Mouse (Mus musculus) heart, embryonic 10.5 days (tissue): Measurements from ENCODE around the gene Fam19a2. TPM values are rescaled to one million over a fixed set of nuclear protein-coding genes. Genes with fewer than 3 reads are reported as not detected.

Experiments used
- DNase-seq: peaks from one replicate; pipeline ENCODE4 v3.0.0-alpha.2; 2017; ENCODE audit warnings: low spot score
- H3K27ac ChIP-seq: fragments of 300-500 bp; sonication (generic); 2 replicates; pipeline ENCODE4 v1.5.1; 2016; ENCODE audit warnings: mild to moderate bottlenecking
- H3K27me3 ChIP-seq: fragments of 300-500 bp; sonication (generic); 2 replicates; pipeline ENCODE4 v1.6.1; 2016; ENCODE audit warnings: mild to moderate bottlenecking; ENCODE audit not compliant: poor library complexity, insufficient read depth, severe bottlenecking
- H3K36me3 ChIP-seq: fragments of 300-500 bp; sonication (generic); 2 replicates; pipeline ENCODE4 v1.6.1; 2016; ENCODE audit warnings: mild to moderate bottlenecking, moderate library complexity
- H3K4me1 ChIP-seq: fragments of 300-500 bp; sonication (generic); 2 replicates; pipeline ENCODE4 v1.6.1; 2016; ENCODE audit warnings: mild to moderate bottlenecking
- H3K4me3 ChIP-seq: fragments of 300-500 bp; sonication (generic); 2 replicates; pipeline ENCODE4 v1.5.1; 2016; ENCODE audit warnings: mild to moderate bottlenecking, moderate library complexity
- H3K9me3 ChIP-seq: fragments of 300-500 bp; sonication (generic); 2 replicates; pipeline ENCODE4 v1.6.1; 2016; ENCODE audit warnings: mild to moderate bottlenecking, moderate library complexity
- WGBS: fragments of 180-500 bp; shearing (Covaris S2); methylation state at CpG from one replicate; pipeline ENCODE4 v1.1.7; 2016; 5-methylcytosine and 5-hydroxymethylcytosine counted together
- polyA plus RNA-seq: library from polyadenylated mRNA; unstranded; fragments of >200 nt; fragmentation: Nextera tagmentation; extraction: Ambion mirVana; gene quantifications from 2 replicates; pipeline ENCODE4 v1.2.1, GENCODE M21; 2016

The Fam19a2 gene
- polyA plus RNA-seq, 1 experiment from 2014 or later, result 0.72 TPM

DNA sequence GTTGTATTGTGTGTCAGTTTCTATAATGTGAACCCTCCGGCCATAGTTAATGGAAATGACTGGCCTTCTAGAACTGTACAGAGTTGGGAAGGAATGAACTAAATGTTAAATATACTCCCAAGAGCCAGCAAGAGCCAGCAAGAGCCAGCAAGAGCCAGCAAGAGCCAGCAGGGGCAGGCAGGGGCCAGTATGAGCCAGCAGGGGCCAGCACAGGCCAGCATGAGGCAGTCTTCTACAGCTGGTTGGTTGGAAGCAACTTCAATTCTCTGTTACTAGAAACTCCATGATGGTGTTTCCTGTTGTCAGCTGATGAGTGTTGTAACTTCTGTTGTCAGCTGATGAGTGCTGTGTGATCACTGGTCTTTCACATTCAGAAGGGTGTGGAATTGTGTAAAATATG lies 151.2 kb downstream of the Fam19a2 start:
- Histone ChIP-seq H3K9me3 (no peaks in the 10 kb centered on the region), H3K27ac (no peak overlapping the region), H3K4me3 (no peak overlapping the region), H3K36me3 (no peaks in the 10 kb centered on the region), H3K27me3 (no peaks in the 10 kb centered on the region), H3K4me1 (no peaks in the 10 kb centered on the region)
- WGBS, result 77% methylated on average over 1 of the region's 1 CpGs
- DNase-seq, result no peak

DNA sequence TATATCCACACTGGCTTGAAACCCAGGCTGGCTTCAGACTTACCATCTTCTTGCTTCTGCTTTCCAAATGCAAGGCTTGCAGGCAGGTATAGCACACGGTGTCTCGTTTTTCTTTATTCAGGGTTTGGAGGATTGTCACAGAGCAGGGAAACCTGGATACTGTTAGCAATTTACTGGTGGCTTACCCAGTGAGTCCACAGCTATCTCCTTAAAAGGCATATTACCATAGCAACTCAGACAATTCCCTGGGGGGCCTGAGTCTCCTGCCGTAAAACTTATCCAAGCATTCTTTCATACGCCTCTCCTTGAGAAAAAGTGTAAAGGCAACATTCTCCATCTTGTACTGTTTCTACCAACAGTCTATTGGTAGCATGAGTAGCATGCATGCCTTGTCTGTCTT lies 152.2 kb downstream of the Fam19a2 start:
- no peak for DNase-seq
- no peaks in the 10 kb centered on the region for H3K36me3 ChIP-seq
- H3K4me3 ChIP-seq, result no peak overlapping the region

DNA sequence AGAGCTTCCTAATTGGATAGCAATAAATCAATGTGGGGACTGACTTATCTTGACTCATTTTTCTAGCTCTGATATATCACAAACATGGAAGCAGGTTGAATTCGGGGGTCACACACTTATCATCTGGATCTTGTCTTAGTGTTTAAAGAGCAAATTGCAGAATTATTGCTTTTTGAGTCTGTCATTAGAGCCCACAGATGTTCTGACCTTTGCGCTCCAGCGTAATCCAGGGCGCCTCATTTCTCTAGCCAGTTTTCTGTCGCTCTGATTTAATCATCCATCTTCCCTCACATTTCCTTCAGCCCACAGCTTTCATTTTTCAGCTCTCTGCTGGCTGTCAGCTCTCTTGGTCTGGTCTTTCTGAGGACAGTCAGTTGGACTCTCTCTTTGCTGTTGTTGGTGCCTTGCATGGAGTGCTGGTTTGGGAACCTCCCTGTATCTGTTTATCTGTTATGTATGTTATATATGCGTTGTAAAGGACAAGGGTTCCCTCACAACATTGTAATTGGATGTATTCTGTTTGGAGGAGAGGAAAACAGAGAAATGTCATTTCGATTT lies 154.9 kb downstream of the Fam19a2 start:
- 73% methylated on average over 7 of the region's 7 CpGs for WGBS
- Histone ChIP-seq H3K4me1 (no peaks in the 10 kb centered on the region), H3K27ac (no peak overlapping the region), H3K27me3 (no peaks in the 10 kb centered on the region), H3K9me3 (no peaks in the 10 kb centered on the region), H3K36me3 (no peaks in the 10 kb centered on the region), H3K4me3 (no peak overlapping the region)
- DNase-seq, result no peak

More for the DNA sequence above, 152.2 kb downstream of the Fam19a2 start:
- WGBS, result 75% methylated on average over 4 of the region's 4 CpGs
- no peaks in the 10 kb centered on the region for H3K27me3 ChIP-seq
- H3K9me3 ChIP-seq, result no peaks in the 10 kb centered on the region
- no peaks in the 10 kb centered on the region for H3K4me1 ChIP-seq
- no peak overlapping the region for H3K27ac ChIP-seq

DNA sequence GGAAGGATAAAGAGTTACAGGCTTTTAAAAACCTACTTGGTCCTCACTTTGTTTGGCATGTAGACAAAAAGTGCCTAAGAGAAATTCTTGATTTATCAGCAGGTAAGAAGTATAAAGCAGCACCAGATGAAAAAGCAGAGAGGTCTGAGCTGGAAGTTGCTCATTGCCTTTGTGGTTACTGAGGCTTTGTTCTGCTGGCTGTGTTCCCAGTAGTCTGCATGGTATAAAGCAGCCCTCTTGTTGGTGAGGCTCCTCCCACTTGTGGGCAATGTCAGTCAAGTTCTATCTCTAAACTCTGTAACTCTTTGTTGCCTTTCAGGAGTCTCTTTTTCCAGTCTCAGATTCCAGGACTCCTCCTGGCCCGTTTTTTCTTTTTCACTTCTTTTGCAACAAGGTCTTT lies 156.5 kb downstream of the Fam19a2 start:
- DNase-seq, result no peak
- no peaks in the 10 kb centered on the region for H3K4me1 ChIP-seq

DNA sequence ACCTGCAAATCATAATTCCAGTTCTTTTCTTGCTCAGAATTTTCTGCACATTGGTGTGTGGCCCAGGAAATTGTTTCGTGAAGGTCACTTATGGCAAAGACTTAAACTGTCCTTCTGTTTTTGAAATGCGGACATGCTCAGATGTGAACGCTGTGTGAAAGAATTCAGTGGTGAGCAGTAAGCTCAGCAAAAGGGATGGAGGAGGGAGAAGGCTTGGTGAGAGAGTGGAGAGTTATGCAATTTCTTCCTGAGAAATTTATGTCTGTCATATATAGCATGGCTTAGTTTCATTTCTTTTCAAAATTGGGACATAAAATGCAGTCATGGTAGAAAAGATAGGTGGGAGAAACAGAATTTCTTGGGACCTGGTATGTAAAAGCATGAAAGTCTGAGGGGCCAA lies 160.7 kb downstream of the Fam19a2 start:
- 85% methylated on average over 3 of the region's 3 CpGs for WGBS
- no peaks in the 10 kb centered on the region for H3K36me3 ChIP-seq
- H3K4me1 ChIP-seq, result no peaks in the 10 kb centered on the region
- no peaks in the 10 kb centered on the region for H3K9me3 ChIP-seq
- no peak overlapping the region for H3K27ac ChIP-seq
- H3K4me3 ChIP-seq, result no peak overlapping the region
- no peaks in the 10 kb centered on the region for H3K27me3 ChIP-seq
- no peak for DNase-seq

More for the DNA sequence above, 156.5 kb downstream of the Fam19a2 start:
- WGBS, result 72% methylated on average over 1 of the region's 1 CpGs
- Histone ChIP-seq H3K4me3 (no peak overlapping the region), H3K36me3 (no peaks in the 10 kb centered on the region), H3K27me3 (no peaks in the 10 kb centered on the region), H3K9me3 (no peaks in the 10 kb centered on the region), H3K27ac (no peak overlapping the region)

DNA sequence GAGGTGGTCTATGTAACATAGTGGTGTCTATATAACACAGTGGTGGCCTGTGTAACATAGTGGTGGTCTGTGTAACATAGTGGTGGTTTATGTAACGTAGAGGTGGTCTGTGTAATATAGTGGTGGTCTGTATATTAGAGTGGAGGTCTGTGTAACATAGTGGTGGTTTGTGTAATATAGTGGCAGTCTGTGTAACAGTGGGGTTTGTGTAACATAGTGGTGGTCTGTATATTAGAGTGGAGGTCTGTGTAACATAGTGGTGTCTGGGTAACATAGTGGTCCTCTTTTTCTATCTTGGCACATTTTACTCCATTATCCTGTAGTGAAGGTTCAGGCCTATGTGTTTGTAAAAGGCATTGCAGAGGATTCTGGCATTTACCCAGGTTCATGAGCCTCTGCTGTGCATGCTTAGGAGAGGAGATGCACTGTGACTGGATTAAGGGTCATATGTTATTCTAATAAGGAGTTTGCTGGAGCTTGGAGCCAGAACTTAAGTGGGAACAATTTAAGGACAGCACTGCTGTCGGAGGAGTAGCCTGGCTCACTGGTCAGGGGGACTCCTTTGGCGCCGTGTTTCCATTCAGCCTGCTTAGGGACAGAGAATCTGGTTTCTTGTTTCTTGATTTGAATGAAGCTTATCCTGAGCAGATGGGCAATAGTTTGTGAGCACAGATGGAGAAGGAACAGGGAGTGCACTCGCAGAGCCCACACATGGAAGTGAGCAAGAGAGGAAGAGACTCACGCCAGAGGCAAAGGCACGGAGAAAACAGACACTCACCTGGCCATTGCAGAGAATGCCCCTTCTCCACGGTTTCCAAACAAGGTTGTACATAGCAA lies 162.9 kb downstream of the Fam19a2 start:
- Histone ChIP-seq H3K27me3 (no peaks in the 10 kb centered on the region), H3K36me3 (no peaks in the 10 kb centered on the region), H3K4me3 (no peak overlapping the region), H3K4me1 (no peaks in the 10 kb centered on the region), H3K27ac (no peak overlapping the region), H3K9me3 (no peaks in the 10 kb centered on the region)
- DNase-seq, result no peak
- 83% methylated on average over 8 of the region's 8 CpGs for WGBS

GRCm38 (mm10) chr10:123431569-123431968 lies 167.8 kb downstream of the Fam19a2 start:
- Histone ChIP-seq H3K27me3 (no peaks in the 10 kb centered on the region), H3K4me3 (no peak overlapping the region), H3K36me3 (no peaks in the 10 kb centered on the region), H3K9me3 (no peaks in the 10 kb centered on the region), H3K27ac (no peak overlapping the region), H3K4me1 (no peaks in the 10 kb centered on the region)
- DNase-seq, result no peak
- WGBS, result 89% methylated on average over 5 of the region's 5 CpGs

DNA sequence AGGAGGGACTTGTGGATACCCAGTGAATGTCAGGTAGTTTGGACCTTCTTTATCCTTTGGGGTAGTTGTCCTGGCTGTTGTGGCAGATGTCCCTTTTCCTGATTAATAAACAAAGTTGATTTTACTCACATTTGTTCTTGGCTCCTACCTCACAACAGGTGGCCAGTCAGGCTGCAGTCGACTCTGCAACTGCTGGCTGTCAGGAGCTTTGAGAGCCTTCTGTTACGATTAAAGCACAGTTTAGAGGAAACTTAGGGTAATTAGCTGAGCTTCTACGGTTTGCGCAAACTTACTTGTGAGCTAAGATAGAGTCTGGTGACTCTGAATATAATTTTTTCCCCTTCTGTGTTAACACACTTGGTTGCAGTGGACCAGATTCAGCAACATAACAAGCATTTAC lies 173.8 kb downstream of the Fam19a2 start:
- no peak for DNase-seq
- Histone ChIP-seq H3K9me3 (no peaks in the 10 kb centered on the region), H3K36me3 (no peaks in the 10 kb centered on the region), H3K4me3 (no peak overlapping the region), H3K4me1 (no peaks in the 10 kb centered on the region), H3K27me3 (no peaks in the 10 kb centered on the region), H3K27ac (no peak overlapping the region)
- WGBS, result 78% methylated on average over 4 of the region's 4 CpGs

DNA sequence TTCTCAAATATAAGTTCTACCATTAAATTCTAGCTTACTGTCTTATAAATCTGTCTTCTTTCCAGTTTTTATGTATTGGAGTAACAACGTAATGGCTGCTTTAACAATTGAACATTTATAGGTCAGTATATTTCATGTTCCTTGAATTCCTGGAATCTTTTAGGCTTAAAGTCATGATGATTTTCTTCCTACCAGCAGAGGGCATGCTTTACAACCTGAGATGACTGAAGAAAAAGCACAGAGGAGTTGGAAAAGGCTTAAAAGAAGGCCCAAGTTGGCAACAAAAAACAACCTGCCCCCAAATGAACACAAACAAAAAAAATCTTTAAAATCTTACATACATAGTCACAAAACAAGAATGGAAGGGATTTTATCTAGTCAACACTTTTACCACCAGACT lies 193.0 kb downstream of the Fam19a2 start:
- no peaks in the 10 kb centered on the region for H3K27me3 ChIP-seq
- 76% methylated on average over 1 of the region's 1 CpGs for WGBS
- no peak for DNase-seq
- no peaks in the 10 kb centered on the region for H3K36me3 ChIP-seq
- no peak overlapping the region for H3K4me3 ChIP-seq
- no peak overlapping the region for H3K27ac ChIP-seq
- no peaks in the 10 kb centered on the region for H3K9me3 ChIP-seq
- H3K4me1 ChIP-seq, result no peaks in the 10 kb centered on the region

DNA sequence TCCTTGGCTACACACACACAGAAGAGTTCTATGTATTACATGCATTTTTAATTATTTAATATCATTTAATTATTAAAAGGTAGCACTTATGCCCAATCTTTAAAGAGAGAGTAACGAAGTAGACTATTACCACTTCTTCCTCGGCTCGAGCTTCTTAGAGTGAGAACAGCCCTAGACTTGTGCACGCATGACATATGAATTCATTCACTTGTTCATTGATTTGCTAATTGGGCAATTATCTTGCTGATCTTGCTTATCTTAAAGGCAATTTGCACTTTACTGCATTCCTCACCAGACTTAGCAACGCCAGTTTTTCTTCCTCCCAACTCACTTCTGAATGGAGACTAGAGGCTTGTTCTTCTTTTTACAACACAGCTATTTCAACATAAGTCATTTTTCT lies 196.7 kb downstream of the Fam19a2 start:
- Histone ChIP-seq H3K36me3 (no peaks in the 10 kb centered on the region), H3K27ac (no peak overlapping the region), H3K9me3 (no peaks in the 10 kb centered on the region), H3K27me3 (no peaks in the 10 kb centered on the region), H3K4me3 (no peak overlapping the region), H3K4me1 (no peaks in the 10 kb centered on the region)
- WGBS, result 69% methylated on average over 5 of the region's 5 CpGs
- DNase-seq, result no peak

- WGBS, result 70% methylated on average over 3 of the region's 3 CpGs
- no peak overlapping the region for H3K4me3 ChIP-seq
- no peaks in the 10 kb centered on the region for H3K36me3 ChIP-seq
- H3K4me1 ChIP-seq, result no peaks in the 10 kb centered on the region
- DNase-seq, result no peak
- H3K27ac ChIP-seq, result no peak overlapping the region
- H3K9me3 ChIP-seq, result no peaks in the 10 kb centered on the region
- H3K27me3 ChIP-seq, result no peaks in the 10 kb centered on the region
These were observed 198.5 kb downstream of the Fam19a2 start for GRCm38 (mm10) chr10:123462305-123462704.

DNA sequence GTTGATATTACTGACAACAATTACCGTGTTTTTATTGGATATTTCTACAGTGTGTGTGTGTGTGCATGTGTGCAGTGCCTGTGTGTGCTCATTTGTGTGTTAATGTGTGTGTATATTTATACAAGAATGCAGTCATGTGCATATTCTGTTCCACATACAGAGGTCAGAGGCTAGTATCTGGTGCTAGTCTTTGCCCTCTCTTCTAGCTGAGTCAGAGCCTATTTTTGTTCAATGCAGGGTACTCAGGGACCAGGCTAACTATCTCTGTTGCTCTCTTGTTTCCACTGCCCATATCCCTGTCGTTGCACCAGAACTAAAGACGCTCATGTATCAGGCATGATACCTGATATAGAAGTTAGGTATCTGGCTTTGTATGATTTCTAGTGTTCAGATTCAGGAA lies 251.0 kb downstream of the Fam19a2 start:
- Histone ChIP-seq H3K4me1 (no peaks in the 10 kb centered on the region), H3K27ac (no peak overlapping the region), H3K9me3 (no peaks in the 10 kb centered on the region), H3K4me3 (no peak overlapping the region), H3K36me3 (no peaks in the 10 kb centered on the region), H3K27me3 (no peaks in the 10 kb centered on the region)
- DNase-seq, result no peak
- WGBS, result 66% methylated on average over 3 of the region's 3 CpGs

DNA sequence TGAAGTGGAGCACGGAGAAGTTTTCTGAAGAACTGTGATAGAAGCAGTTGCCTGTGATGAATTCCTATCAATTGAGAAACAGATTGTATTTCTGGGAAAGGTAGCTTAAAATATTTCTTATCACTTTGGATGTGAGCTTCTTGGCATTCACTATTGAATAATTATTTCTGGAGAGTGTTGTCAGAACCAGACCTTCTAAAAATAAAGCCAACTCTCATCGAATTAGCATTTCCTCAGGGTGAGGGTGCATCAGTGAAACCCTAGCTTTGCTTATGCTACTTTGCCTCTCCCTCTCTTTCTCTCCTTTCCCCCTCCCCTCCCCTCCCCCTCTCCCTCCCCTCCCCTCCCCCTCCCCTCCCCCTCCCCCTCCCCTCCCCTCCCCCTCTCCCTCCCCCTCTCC lies 256.8 kb downstream of the Fam19a2 start:
- Histone ChIP-seq H3K4me1 (no peaks in the 10 kb centered on the region), H3K27me3 (no peaks in the 10 kb centered on the region), H3K27ac (no peak overlapping the region), H3K36me3 (no peaks in the 10 kb centered on the region), H3K9me3 (peaks cover 5% of the 10 kb centered on the region; the same call in 1 of the 2 replicates), H3K4me3 (no peak overlapping the region)
- WGBS, result 84% methylated on average over 2 of the region's 2 CpGs
- DNase-seq, result no peak
